Mouse (Mus musculus) right cerebral cortex, postnatal 10 days (tissue): Measurements from ENCODE around the gene Rnf123.
"Not testable (repeated sequence)": the region's sequence is repeated elsewhere in the genome, so short reads cannot be mapped to it uniquely, and the experiment has no call there.

ENCODE experiments used
- DNase-seq, 2 experiments: peaks; one replicate each; pipeline ENCODE4 v3.0.0; 2021; ENCODE audit warnings: low spot score in 2 of 2

Rnf123 gene

DNA sequence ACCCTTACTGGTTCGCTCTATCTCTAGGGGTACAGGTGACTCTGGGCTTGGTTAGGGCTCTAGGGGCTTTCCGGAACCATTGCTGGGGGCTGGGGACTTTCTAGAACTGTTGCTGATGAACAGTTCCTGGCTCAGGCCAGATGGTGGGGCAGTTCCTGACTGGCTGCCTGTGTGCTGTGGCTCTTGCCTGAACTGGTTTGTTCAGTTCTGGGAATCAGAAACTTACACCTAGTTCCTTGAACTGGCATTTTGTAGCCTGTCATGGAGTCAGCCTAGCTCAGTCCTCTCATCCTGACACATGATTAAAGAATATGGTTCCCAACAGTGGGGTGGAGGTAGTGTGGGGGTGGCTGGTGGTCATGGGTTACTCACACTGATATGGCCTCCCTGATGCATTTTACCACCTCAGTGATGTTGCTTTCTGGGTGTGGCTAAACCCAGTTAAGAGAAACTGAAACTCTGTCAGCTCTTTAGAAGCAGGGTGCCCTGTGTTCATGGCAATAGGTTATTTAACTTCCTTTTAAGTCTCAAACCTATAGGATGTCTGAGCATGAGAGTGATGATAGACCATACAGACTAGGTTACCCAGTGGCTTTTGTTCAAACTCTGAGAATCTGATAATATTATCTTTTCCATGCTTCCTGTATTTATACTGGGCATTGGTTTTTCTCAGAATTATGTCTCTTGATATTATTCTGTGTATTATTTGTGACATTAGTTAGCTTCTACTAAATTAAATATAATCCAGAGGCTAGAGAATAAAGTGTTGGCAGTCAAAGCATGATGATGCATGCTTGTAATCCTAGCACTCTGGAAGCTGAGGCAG lies 47.6 kb downstream of the Rnf123 start:
- DNase-seq: peak in 1 of 2 experiments; percentile 15

DNA sequence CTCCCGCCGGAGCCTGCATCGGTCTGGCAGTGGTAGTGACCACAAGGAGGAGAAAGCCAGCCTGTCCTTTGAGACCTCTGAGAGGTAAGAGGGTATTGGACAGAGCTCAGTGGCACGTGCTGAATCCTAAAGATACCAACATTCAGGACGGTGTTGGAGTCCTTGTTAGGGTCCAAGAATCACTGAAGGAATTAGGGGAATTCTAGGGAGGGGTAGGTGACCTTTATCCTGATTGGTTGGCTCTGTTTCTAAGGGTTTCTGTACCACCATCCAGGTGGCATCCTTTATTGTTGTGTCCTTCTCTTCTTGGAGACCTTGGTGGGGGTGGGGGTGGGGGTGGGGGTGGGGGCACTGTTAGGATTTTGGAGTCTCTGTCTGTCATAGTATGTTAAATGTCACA lies 51.0 kb downstream of the Rnf123 start:
- DNase-seq: no peak

DNA sequence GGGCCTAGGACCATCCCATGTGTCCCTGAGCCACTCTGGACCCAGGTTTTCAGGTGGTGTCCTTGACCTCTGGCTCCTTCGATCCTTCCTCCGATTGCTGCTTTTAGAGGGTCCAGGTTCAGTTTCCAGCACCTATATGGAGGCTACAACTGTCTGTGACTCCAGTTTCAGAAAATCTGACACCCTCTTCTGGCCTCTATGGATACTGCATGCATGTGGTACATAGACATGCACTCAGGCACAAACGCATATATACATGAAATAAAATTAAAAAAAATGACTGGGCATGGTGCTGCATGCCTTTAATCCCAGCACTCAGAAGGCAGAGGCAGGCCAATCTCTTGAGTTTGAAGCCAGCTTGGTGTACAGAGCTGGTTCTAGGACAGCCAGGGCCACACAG lies 55.3 kb downstream of the Rnf123 start:
- DNase-seq: no peak

DNA sequence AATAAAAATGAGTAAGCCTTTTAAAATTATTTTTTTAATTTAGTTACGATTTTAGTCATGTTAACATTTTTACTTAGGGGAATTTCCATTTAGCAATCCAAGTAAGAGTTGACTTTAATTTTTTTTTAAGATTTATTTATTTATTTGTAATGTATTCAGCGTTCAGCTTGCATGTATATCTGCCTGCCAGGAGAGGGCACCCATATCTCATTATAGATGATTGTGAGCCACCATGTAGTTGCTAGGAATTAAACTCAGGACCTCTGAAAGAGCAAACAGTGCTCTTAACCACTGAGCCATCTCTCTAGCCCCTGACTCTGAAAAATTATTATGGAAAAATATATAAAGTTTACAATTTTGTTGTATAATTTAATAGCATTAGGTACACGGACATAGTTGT lies 56.6 kb downstream of the Rnf123 start:
- no peak for DNase-seq

DNA sequence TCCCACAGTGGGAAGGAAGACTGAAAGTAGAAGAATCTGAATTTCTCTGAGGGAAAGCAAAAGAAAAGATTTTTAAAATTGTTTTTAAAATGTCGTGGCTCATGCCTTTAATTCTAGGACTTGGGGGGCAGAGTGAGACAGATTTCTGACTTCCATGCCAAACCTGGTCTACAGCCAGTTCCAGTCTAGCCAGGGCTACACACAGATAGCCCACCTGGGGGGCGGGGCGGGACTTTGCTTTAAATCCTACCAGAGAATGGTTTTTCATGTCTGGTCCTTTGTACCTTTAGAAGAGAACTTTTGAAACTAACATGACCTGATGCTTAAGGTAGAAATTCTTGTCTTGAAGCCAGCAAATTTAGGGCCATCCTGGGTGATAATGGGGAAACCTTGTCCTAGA lies 59.9 kb downstream of the Rnf123 start:
- no peak for DNase-seq

DNA sequence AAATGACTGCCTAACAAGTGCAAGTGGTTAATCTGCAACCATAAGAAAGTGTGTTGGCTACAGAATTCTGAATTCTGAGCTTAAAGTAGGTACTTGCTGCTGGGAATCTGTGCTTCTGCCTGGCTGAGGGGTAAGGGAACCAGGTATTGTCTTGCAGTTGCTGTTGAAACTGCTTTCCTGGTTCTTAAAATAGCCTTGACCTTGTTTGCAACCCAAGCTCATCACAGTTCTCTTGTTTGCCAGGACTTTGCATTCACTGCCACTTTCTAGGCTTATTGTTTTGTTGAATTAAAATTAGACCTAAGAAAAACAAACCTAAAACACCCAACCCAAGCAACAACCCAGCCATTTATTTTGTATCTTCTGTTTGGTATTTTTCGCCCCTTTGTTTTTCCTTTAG lies 62.4 kb downstream of the Rnf123 start:
- no peak for DNase-seq

DNA sequence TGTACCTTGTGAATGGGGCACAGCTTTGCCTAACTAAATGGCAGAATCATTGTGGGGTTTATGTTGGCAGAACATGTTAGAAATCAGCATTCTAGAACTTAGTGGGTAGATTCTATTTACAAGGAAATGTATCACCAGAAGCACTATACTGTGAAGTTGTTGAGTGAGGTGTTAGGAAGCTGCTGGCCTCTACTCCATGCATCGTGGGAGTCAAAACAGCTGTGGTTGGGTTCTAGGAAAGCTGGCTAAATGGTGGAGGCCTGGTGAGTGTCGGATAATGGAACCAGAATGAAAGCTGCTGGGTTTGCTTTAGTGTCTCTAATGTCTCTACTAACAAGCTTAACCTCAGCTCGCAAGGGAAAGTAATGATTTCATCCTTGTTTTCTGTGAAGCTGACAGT lies 66.0 kb downstream of the Rnf123 start:
- DNase-seq: no peak

DNA sequence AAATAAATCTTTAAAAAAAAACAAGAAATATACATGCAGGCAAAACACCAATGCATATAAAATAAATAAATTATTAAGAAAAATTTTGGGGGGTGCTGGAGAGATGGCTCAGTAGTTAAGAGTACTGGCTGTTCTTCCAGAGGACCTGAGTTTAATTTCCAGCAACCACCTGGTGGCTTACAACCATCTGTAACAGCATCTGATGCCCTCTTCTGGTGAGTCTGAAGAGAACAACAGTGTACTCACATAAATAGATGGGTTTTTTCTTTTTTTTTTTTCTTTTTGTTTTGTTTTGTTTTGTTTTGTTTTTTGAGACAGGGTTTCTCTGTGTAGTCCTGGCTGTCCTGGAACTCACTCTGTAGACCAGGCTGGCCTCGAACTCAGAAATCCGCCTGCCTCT lies 69.6 kb downstream of the Rnf123 start:
- DNase-seq: not testable (repeated sequence)

DNA sequence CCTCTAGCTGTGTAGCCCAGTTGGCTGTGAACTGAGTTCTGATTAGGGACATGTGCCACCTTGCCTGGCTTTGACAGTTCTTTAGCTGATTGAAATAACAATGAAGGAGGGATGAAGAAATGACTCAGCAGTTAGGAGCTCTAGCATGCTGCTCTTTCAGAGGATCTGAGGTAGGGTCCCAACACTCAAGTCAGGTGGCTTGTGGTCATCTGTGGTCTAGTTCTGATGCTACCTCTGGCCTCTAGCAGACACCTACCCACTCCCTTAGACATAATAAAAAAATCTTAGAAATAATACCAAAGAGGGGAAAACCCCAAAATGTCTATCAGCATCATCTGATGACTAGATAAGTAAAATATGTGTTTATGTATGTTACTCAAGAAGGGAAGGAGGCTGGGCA lies 72.8 kb downstream of the Rnf123 start:
- DNase-seq: no peak

DNA sequence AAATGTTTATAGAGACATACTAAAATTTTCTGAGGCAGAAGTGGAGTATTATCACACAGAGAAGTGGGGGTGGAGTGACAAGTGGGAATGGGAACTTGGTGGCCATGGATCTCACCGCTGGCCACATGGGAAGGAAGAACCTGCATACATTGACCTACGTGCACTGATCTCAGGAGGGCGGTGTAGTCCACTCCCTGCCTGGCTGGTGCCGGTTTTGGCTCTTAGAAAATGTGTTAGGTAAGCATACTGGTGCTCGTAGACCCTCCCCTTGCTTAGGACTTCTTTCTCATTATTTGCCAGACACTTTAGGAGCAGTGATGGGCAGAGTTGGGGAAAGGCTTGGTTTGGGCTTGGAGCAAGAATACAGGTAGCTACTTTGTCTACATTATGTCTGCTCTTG lies 75.1 kb downstream of the Rnf123 start:
- no peak for DNase-seq

DNA sequence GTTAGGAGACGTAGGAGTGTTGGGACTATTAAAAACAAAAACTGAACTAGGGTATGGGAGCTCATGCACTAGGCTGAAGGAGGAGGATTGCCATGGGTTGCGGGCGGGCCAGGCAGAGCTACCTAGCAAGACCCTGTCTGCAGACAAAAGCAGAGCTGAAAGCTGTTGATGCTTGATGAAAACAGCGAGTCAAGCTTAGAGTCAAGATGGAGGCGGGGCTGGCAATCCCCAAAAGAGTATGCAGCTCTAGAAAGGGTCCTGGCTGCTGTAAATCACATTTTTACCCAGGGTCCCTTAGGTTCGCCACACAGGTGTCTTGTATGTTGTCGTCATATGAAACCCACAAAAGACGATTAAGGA lies 79.6 kb downstream of the Rnf123 start:
- DNase-seq: no peak

DNA sequence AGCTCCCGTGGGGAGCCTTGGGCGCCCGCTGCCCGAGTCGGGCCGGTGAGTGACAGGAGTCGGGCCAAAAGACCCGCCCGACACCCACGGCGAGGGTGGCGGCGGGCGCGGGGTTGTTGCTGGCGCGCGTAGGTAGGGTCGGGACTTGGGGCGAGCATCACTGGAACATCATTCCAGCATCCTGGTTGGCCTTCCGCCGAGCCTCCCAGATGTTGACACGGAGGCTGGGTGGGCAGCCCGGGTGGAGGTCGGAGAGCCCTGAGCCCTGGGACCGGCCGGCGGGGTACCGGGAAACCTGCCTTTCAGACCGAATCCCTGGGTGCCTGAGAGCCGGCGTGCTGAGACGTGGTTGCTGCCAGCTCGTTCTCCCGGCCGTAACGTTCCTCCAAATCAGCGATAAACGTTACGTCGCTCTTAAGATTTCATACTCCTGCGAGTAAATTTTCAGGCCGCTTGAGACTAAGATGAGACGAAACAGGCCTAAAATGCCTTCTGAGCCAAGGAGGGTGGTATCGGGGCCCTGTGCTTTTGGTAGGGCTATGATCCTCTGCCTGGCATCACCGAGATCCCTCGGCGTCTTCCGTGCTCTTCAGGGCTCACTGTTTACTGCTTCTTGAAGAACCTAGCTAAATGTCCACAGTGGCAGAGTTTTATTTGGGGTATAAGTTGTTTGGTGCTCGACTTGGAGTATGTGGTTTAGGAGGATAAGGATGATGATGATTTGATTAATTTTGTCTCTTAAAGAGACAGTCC lies 80.2 kb downstream of the Rnf123 start:
- DNase-seq: peak in 1 of 2 experiments; percentile 61

DNA sequence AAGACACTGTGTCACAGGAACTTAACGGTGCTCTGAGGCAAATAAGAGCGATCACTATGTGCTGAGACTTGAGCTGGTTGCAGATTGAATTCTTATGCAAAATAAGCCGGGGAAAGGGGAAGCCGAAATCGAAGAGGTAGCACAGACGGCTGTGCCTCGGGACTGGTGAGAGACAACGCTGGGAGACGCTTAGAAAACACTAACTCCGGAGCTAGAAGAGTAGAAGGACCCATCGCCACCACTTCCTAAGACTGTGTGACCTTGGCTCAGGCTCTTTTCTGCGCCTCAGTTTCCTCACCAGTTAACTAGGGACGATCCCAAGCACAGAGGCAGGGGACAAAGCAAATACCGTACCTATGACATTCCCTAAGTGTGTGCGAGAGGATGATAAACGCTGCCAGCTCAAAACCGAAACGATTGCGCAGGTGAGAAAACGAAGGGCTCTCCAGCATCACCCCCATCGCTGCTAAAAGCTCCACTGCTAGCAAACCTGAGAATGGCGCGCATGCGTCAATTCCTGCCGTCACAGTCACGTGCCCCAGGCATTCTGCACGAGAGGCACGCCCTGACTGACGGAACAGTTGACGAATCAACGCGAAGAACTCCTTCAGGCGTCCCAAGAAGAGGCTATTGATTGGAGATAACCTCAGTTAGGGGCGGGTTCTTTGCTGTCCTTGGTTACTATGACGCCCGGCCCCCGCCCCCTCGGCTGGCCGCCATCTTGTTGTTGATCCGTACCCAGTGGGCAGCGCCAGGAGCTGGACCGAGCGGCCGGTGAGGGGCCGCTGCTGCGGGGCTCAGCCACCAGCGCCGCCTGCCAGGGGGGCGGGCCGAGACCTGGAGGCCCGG lies 81.0 kb downstream of the Rnf123 start, which contains the start of gene Ip6k1:
Ip6k1 (plus strand) TSS at position 580 of the 849 bp plus-strand sequence.
- DNase-seq: peak; percentile 100
